In genomic region chr17:30559536-30559935, GRCm38 (mm10) we compare ENCODE assay signal across 8 mouse cellular contexts. TPM values are rescaled to one million over a fixed set of nuclear protein-coding genes. Genes with fewer than 3 reads are reported as not detected.
DNase-seq lines count a peak whose midpoint lies in the region; ATAC-seq and TF ChIP-seq lines count a peak whose summit lies in the region.

No protein-coding gene starts in this region.

- no peak overlapping the region for H3K27ac ChIP-seq in hindbrain, embryonic 11.5 days (ENCODE audit: low read depth, low read length)
- no peak overlapping the region for H3K27ac ChIP-seq in hindbrain, embryonic 12.5 days
- no peak overlapping the region for H3K27ac ChIP-seq in midbrain, postnatal 0 days (ENCODE audit: low read depth, low read length)

- no peaks in the 10 kb centered on the region for H3K36me3 ChIP-seq in hindbrain, embryonic 11.5 days (ENCODE audit: control insufficient read depth, insufficient read depth, low read length)
- H3K36me3 ChIP-seq in hindbrain, embryonic 12.5 days = no peaks in the 10 kb centered on the region
- no peaks in the 10 kb centered on the region for H3K36me3 ChIP-seq in midbrain, postnatal 0 days (ENCODE audit: insufficient read depth, low read length)

- no peak for ATAC-seq in hindbrain, embryonic 11.5 days (ENCODE audit: low FRiP score)
- no peak for ATAC-seq in hindbrain, embryonic 12.5 days (ENCODE audit: low FRiP score)
- peak; percentile 82 for ATAC-seq in common myeloid progenitor, adult 5-6 weeks (replicated peaks; ENCODE audit: low read depth, poor library complexity, severe bottlenecking)
- no peak for ATAC-seq in midbrain, postnatal 0 days (ENCODE audit: low FRiP score)

- H3K27me3 ChIP-seq in hindbrain, embryonic 11.5 days (ENCODE audit: control insufficient read depth, insufficient read depth, low read length) = no peaks in the 10 kb centered on the region
- no peaks in the 10 kb centered on the region for H3K27me3 ChIP-seq in hindbrain, embryonic 12.5 days
- H3K27me3 ChIP-seq in midbrain, postnatal 0 days (ENCODE audit: insufficient read depth, low read length) = no peaks in the 10 kb centered on the region

- H3K4me3 ChIP-seq in hindbrain, embryonic 11.5 days (ENCODE audit: low read depth, low read length) = no peak overlapping the region
- no peak overlapping the region for H3K4me3 ChIP-seq in hindbrain, embryonic 12.5 days
- H3K4me3 ChIP-seq in midbrain, postnatal 0 days (ENCODE audit: low read depth, low read length) = no peak overlapping the region

- H3K9me3 ChIP-seq in hindbrain, embryonic 11.5 days (ENCODE audit: control insufficient read depth, low read length) = no peaks in the 10 kb centered on the region
- H3K9me3 ChIP-seq in hindbrain, embryonic 12.5 days (replicated peaks) = no peaks in the 10 kb centered on the region
- H3K9me3 ChIP-seq in midbrain, postnatal 0 days (ENCODE audit: low read length) = no peaks in the 10 kb centered on the region

- peak; percentile 62 for DNase-seq in hindbrain, embryonic 11.5 days (ENCODE audit: low spot score)
- DNase-seq in A20 (ENCODE audit: low read depth, low spot score) (peak; percentile 94), R1 (ENCODE audit: low read depth, low spot score) (peak; percentile 90)
- peak; percentile 63 to 86 for DNase-seq in kidney, adult 8-10 months
- no peak for DNase-seq in midbrain, postnatal 0 days (ENCODE audit: low spot score)
- peak; percentile 94 for DNase-seq in thymus, postnatal 14 days

- TF ChIP-seq CTCF in midbrain, postnatal 0 days (IDR thresholded peaks at IDR 0.05) = peak; percentile 61

- WGBS in hindbrain, embryonic 11.5 days = 38% methylated on average over 3 of the region's 3 CpGs
- WGBS in hindbrain, embryonic 12.5 days = 38% methylated on average over 3 of the region's 3 CpGs
- 55% methylated on average over 3 of the region's 3 CpGs for WGBS in midbrain, postnatal 0 days

- no peak overlapping the region for H3K9ac ChIP-seq in hindbrain, embryonic 11.5 days (ENCODE audit: low read depth, low read length)
- no peak overlapping the region for H3K9ac ChIP-seq in hindbrain, embryonic 12.5 days
- H3K9ac ChIP-seq in midbrain, postnatal 0 days (replicated peaks; ENCODE audit: low read length, poor library complexity, severe bottlenecking) = no peak overlapping the region

- no peaks in the 10 kb centered on the region for H3K4me1 ChIP-seq in hindbrain, embryonic 11.5 days (replicated peaks; ENCODE audit: control insufficient read depth, insufficient read depth, low read length)
- H3K4me1 ChIP-seq in hindbrain, embryonic 12.5 days = no peaks in the 10 kb centered on the region
- no peaks in the 10 kb centered on the region for H3K4me1 ChIP-seq in midbrain, postnatal 0 days (ENCODE audit: insufficient read depth, low read length)

- no peak overlapping the region for H3K4me2 ChIP-seq in hindbrain, embryonic 11.5 days (replicated peaks; ENCODE audit: low read depth, low read length)
- no peak overlapping the region for H3K4me2 ChIP-seq in hindbrain, embryonic 12.5 days (replicated peaks)
- H3K4me2 ChIP-seq in midbrain, postnatal 0 days (ENCODE audit: low read depth, low read length, poor library complexity, severe bottlenecking) = no peak overlapping the region

RNA-seq across cellular contexts. Expression of gene Btbd9, which starts 16.8 kb away (rescaled TPM):
- 62.7 and 63.0 TPM in 2 replicates for polyA plus RNA-seq in hindbrain, embryonic 11.5 days (2014; fragmentation: Nextera tagmentation; extraction: Ambion mirVana)
- polyA plus RNA-seq in hindbrain, embryonic 12.5 days (2016; fragmentation: Nextera tagmentation; extraction: Ambion mirVana) = 100 and 106 TPM in 2 replicates
- 23.4 and 25.5 TPM in 2 replicates for total RNA-seq in common myeloid progenitor, adult 5-6 weeks (2017)
- 81.0 and 85.5 TPM in 2 replicates for total RNA-seq in midbrain, postnatal 0 days (2014; rRNA removed)
- polyA plus RNA-seq in midbrain, postnatal 0 days (2015; fragmentation: Nextera tagmentation; extraction: Ambion mirVana) = 138 TPM in 2 replicates
